Comparison of ENCODE assay signal across 14 mouse cellular contexts in genomic region chr4:148604141-148604540, GRCm38 (mm10). TPM values are rescaled to one million over a fixed set of nuclear protein-coding genes. Genes with fewer than 3 reads are reported as not detected.
DNase-seq lines count a peak whose midpoint lies in the region; ATAC-seq and TF ChIP-seq lines count a peak whose summit lies in the region.
"Had no signal": no experiment of that assay in that cellular context is flagged by ENCODE, and none has a peak within 500 bp of the region (broad histone marks: within the 10 kb centered on the region; RNA-seq: fewer than 3 reads in every experiment).

No protein-coding gene starts in this region.

- no peaks in the 10 kb centered on the region for H3K27me3 ChIP-seq in liver, adult 2 months (ENCODE audit: control insufficient read depth, insufficient read depth, low read length)
- H3K27me3 ChIP-seq in liver, embryonic 12.5 days (replicated peaks): no peaks in the 10 kb centered on the region
- H3K27me3 ChIP-seq in stomach, embryonic 14.5 days (ENCODE audit: control insufficient read depth, insufficient read depth, low read length): no peaks in the 10 kb centered on the region
- H3K27me3 ChIP-seq: limb, embryonic 13.5 days had no signal

- H3K4me3 ChIP-seq in liver, adult 2 months (ENCODE audit: insufficient read depth, low read depth, low read length): peak overlapping the region; percentile 84
- no peak overlapping the region for H3K4me3 ChIP-seq in liver, embryonic 12.5 days
- H3K4me3 ChIP-seq in stomach, embryonic 14.5 days (ENCODE audit: low read depth, low read length): no peak overlapping the region
- H3K4me3 ChIP-seq: forebrain, embryonic 10.5 days; limb, embryonic 13.5 days had no signal

- H3K9ac ChIP-seq in liver, adult 2 months (ENCODE audit: low read depth, low read length): peak overlapping the region; percentile 34
- no peak overlapping the region; the same call in 1 of the 2 replicates for H3K9ac ChIP-seq in liver, embryonic 12.5 days
- no peak overlapping the region for H3K9ac ChIP-seq in stomach, embryonic 14.5 days (replicated peaks; ENCODE audit: low read depth, low read length)
- H3K9ac ChIP-seq: limb, embryonic 13.5 days had no signal

- no peaks in the 10 kb centered on the region for H3K9me3 ChIP-seq in liver, embryonic 12.5 days (replicated peaks)
- no peaks in the 10 kb centered on the region for H3K9me3 ChIP-seq in stomach, embryonic 14.5 days (ENCODE audit: control insufficient read depth, low read depth, low read length)
- H3K9me3 ChIP-seq: G1E; limb, embryonic 13.5 days had no signal

- DNase-seq in adrenal gland, adult 2 months: peak; percentile 55
- no peak for DNase-seq in adrenal gland, postnatal 4 days (ENCODE audit: low spot score in 2 of 2)
- no peak for DNase-seq in liver, adult 2 months (ENCODE audit: extremely low read depth, low read depth, low spot score)
- peak; percentile 84 for DNase-seq in layer of hippocampus, adult 9-11 months
- no peak for DNase-seq in natural killer cell, adult 2 months (ENCODE audit: low spot score in 2 of 2)
- DNase-seq: cerebellum, adult 9-11 months had no signal

- H3K27ac ChIP-seq in liver, adult 2 months (replicated peaks; ENCODE audit: insufficient read depth, low read depth, low read length): peak overlapping the region; percentile 92
- no peak overlapping the region for H3K27ac ChIP-seq in liver, embryonic 12.5 days
- 0 out of 2 replicates have a peak overlapping the region, but pooled peaks have one; percentile 21 for H3K27ac ChIP-seq in stomach, embryonic 14.5 days (ENCODE audit: low read length)
- H3K27ac ChIP-seq: forebrain, embryonic 10.5 days; limb, embryonic 13.5 days had no signal

- no peak for TF ChIP-seq CTCF in liver, adult 2 months (IDR thresholded peaks at IDR 0.05; ENCODE audit: low read depth, low read length)

- 64% methylated on average over 7 of the region's 7 CpGs for WGBS in liver, adult 2 months
- 63% methylated on average over 7 of the region's 7 CpGs for WGBS in liver, embryonic 12.5 days (ENCODE audit: insufficient replicate concordance)
- 66% methylated on average over 7 of the region's 7 CpGs for WGBS in stomach, embryonic 14.5 days

- ATAC-seq in liver, embryonic 12.5 days: no peak
- no peak for ATAC-seq in stomach, embryonic 14.5 days (ENCODE audit: insufficient number of reproducible peaks, insufficient read depth, low FRiP score, low read depth)
- no peak for ATAC-seq in activated CD4-positive, CD25-positive, alpha-beta regulatory T cell, adult 4 months
- ATAC-seq: hindbrain, embryonic 16.5 days had no signal

- H3K4me1 ChIP-seq in liver, adult 2 months (ENCODE audit: control insufficient read depth, insufficient read depth, low read length): peaks cover 28% of the 10 kb centered on the region
- peaks cover 33% of the 10 kb centered on the region for H3K4me1 ChIP-seq in liver, embryonic 12.5 days
- no peaks in the 10 kb centered on the region for H3K4me1 ChIP-seq in stomach, embryonic 14.5 days (ENCODE audit: control insufficient read depth, insufficient read depth, low read length)
- H3K4me1 ChIP-seq: limb, embryonic 13.5 days had no signal

- peaks cover 20% of the 10 kb centered on the region for H3K36me3 ChIP-seq in liver, adult 2 months (ENCODE audit: control insufficient read depth, insufficient read depth, low read length)
- peaks cover 4% of the 10 kb centered on the region for H3K36me3 ChIP-seq in liver, embryonic 12.5 days
- H3K36me3 ChIP-seq in stomach, embryonic 14.5 days (ENCODE audit: control insufficient read depth, insufficient read depth, low read length): no peaks in the 10 kb centered on the region

- TF ChIP-seq POLR2A in liver, adult 2 months (IDR thresholded peaks at IDR 0.05; ENCODE audit: extremely low read depth, insufficient read depth, low read length): no peak

- H3K79me2 ChIP-seq in liver, adult 2 months (ENCODE audit: control insufficient read depth, insufficient read depth, low read length): peaks cover 4% of the 10 kb centered on the region; the same call in 1 of the 2 replicates

- H3K4me2 ChIP-seq in liver, embryonic 12.5 days: no peak overlapping the region
- H3K4me2 ChIP-seq in stomach, embryonic 14.5 days (replicated peaks; ENCODE audit: low read depth, low read length): no peak overlapping the region
- H3K4me2 ChIP-seq: limb, embryonic 13.5 days had no signal

RNA-seq across cellular contexts. Expression of gene Masp2, which starts 1.8 kb away (rescaled TPM):
- total RNA-seq in adrenal gland, adult 2 months (2021): 1 to 10 TPM in 1 of 2 experiments, under 1 TPM in 1; 0.55 to 5.6 TPM
- 3.5 and 6.5 TPM in 2 replicates for polyA plus RNA-seq in adrenal gland, adult 2 months (2012; rRNA removed)
- 10 to 100 TPM in 1 of 2 experiments, 1 to 10 TPM in 1; 1.1 to 14.8 TPM for total RNA-seq in adrenal gland, postnatal 4 days (2021)
- 191 and 270 TPM in 2 replicates for total RNA-seq in liver, adult 2 months (2014; rRNA removed)
- polyA plus RNA-seq in liver, adult 2 months (2012; rRNA removed): 712 and 829 TPM in 2 replicates
- 7.7 and 8.5 TPM in 2 replicates for polyA plus RNA-seq in liver, embryonic 12.5 days (2016; fragmentation: Nextera tagmentation; extraction: Ambion mirVana)
- 0.67 TPM in 1 of 2 replicates, not detected in the other for polyA plus RNA-seq in stomach, embryonic 14.5 days (2014; fragmentation: Nextera tagmentation; extraction: Ambion mirVana)
- polyA plus RNA-seq in activated CD4-positive, CD25-positive, alpha-beta regulatory T cell, adult 4 months (2017; shearing (Covaris generic)): not detected
- polyA plus RNA-seq: forebrain, embryonic 10.5 days; kidney, embryonic 14.5 days had no signal

RNA-seq across cellular contexts. Expression of gene Srm, which starts 12.8 kb away (rescaled TPM):
- 10 to 100 TPM; 75.6 to 79.4 TPM for total RNA-seq in adrenal gland, adult 2 months (2021)
- 123 and 157 TPM in 2 replicates for polyA plus RNA-seq in adrenal gland, adult 2 months (2012; rRNA removed)
- 10 to 100 TPM; 55.9 to 60.3 TPM for total RNA-seq in adrenal gland, postnatal 4 days (2021)
- total RNA-seq in liver, adult 2 months (2014; rRNA removed): 11.1 and 14.7 TPM in 2 replicates
- polyA plus RNA-seq in liver, adult 2 months (2012; rRNA removed): 33.1 and 39.5 TPM in 2 replicates
- 358 and 387 TPM in 2 replicates for polyA plus RNA-seq in liver, embryonic 12.5 days (2016; fragmentation: Nextera tagmentation; extraction: Ambion mirVana)
- 197 and 201 TPM in 2 replicates for polyA plus RNA-seq in stomach, embryonic 14.5 days (2014; fragmentation: Nextera tagmentation; extraction: Ambion mirVana)
- 1 to 10 TPM; 7.9 to 9.9 TPM for polyA plus RNA-seq in activated CD4-positive, CD25-positive, alpha-beta regulatory T cell, adult 4 months (2017; shearing (Covaris generic))

RNA-seq across cellular contexts. Expression of gene Tardbp, which starts 22.7 kb away (rescaled TPM):
- total RNA-seq in adrenal gland, adult 2 months (2021): 100 to 1,000 TPM; 240 to 255 TPM
- 8.0 and 10.3 TPM in 2 replicates for polyA plus RNA-seq in adrenal gland, adult 2 months (2012; rRNA removed)
- total RNA-seq in adrenal gland, postnatal 4 days (2021): 100 to 1,000 TPM; 280 to 349 TPM
- 87.2 and 111 TPM in 2 replicates for total RNA-seq in liver, adult 2 months (2014; rRNA removed)
- 33.2 and 33.4 TPM in 2 replicates for polyA plus RNA-seq in liver, adult 2 months (2012; rRNA removed)
- polyA plus RNA-seq in liver, embryonic 12.5 days (2016; fragmentation: Nextera tagmentation; extraction: Ambion mirVana): 220 and 226 TPM in 2 replicates
- polyA plus RNA-seq in stomach, embryonic 14.5 days (2014; fragmentation: Nextera tagmentation; extraction: Ambion mirVana): 154 and 159 TPM in 2 replicates
- polyA plus RNA-seq in activated CD4-positive, CD25-positive, alpha-beta regulatory T cell, adult 4 months (2017; shearing (Covaris generic)): 100 to 1,000 TPM; 149 to 181 TPM

RNA-seq across cellular contexts. Expression of gene Gm572, which starts 39.0 kb away (rescaled TPM):
- total RNA-seq in adrenal gland, adult 2 months (2021): not detected
- 0.07 TPM in 1 of 2 replicates, not detected in the other for polyA plus RNA-seq in adrenal gland, adult 2 months (2012; rRNA removed)
- under 1 TPM; 0.37 to 0.42 TPM for total RNA-seq in adrenal gland, postnatal 4 days (2021)
- total RNA-seq in liver, adult 2 months (2014; rRNA removed): not detected in 2 replicates
- polyA plus RNA-seq in liver, adult 2 months (2012; rRNA removed): not detected in 2 replicates
- polyA plus RNA-seq in liver, embryonic 12.5 days (2016; fragmentation: Nextera tagmentation; extraction: Ambion mirVana): not detected in 2 replicates
- not detected in 2 replicates for polyA plus RNA-seq in stomach, embryonic 14.5 days (2014; fragmentation: Nextera tagmentation; extraction: Ambion mirVana)
- polyA plus RNA-seq in activated CD4-positive, CD25-positive, alpha-beta regulatory T cell, adult 4 months (2017; shearing (Covaris generic)): not detected
- total RNA-seq: G1E had no signal
- polyA plus RNA-seq: forebrain, embryonic 10.5 days; G1E; hindbrain, embryonic 16.5 days; kidney, embryonic 14.5 days; limb, embryonic 13.5 days had no signal

RNA-seq across cellular contexts. Expression of gene Exosc10, which starts 45.9 kb away (rescaled TPM):
- total RNA-seq in adrenal gland, adult 2 months (2021): 10 to 100 TPM; 46.7 to 52.3 TPM
- 18.8 and 25.2 TPM in 2 replicates for polyA plus RNA-seq in adrenal gland, adult 2 months (2012; rRNA removed)
- 10 to 100 TPM; 65.5 to 68.1 TPM for total RNA-seq in adrenal gland, postnatal 4 days (2021)
- 12.7 and 16.0 TPM in 2 replicates for total RNA-seq in liver, adult 2 months (2014; rRNA removed)
- polyA plus RNA-seq in liver, adult 2 months (2012; rRNA removed): 9.1 and 9.8 TPM in 2 replicates
- 64.2 and 65.9 TPM in 2 replicates for polyA plus RNA-seq in liver, embryonic 12.5 days (2016; fragmentation: Nextera tagmentation; extraction: Ambion mirVana)
- 86.6 and 93.1 TPM in 2 replicates for polyA plus RNA-seq in stomach, embryonic 14.5 days (2014; fragmentation: Nextera tagmentation; extraction: Ambion mirVana)
- polyA plus RNA-seq in activated CD4-positive, CD25-positive, alpha-beta regulatory T cell, adult 4 months (2017; shearing (Covaris generic)): 10 to 100 TPM; 65.2 to 88.1 TPM

Comparison
In these comparisons a context has a peak if more than half of its experiments do, and no peak if none do; other contexts are left out.
1. DNase-seq: peak in adrenal gland, adult 2 months (single experiment) and layer of hippocampus, adult 9-11 months (single experiment); none in adrenal gland, postnatal 4 days (0 of 2), liver, adult 2 months (single experiment) and natural killer cell, adult 2 months (0 of 2).
2. RNA of gene Masp2, which starts 1.8 kb away (polyA plus RNA-seq): 712 to 829 TPM in liver, adult 2 months; 7.7 to 8.5 TPM in liver, embryonic 12.5 days, 3.5 to 6.5 TPM in adrenal gland, adult 2 months, not detected in activated CD4-positive, CD25-positive, alpha-beta regulatory T cell, adult 4 months and 0.67 TPM in stomach, embryonic 14.5 days; every median in the first group is over 10 times any median in the second.